Mouse (Mus musculus): Measurements from ENCODE around the gene Ppy.

GRCm38 (mm10) chr11:102146005-102146404 lies 44.9 kb upstream of the Ppy start:
- TF ChIP-seq CTCF (IDR thresholded peaks at IDR 0.05; ENCODE audit: low read depth) (no peak), EP300 (IDR thresholded peaks at IDR 0.05; ENCODE audit: low read depth) (no peak)
